Mouse (Mus musculus) C2C12 (cell line): ENCODE measurements around the gene Pex10. TPM values are rescaled to one million over a fixed set of nuclear protein-coding genes. Genes with fewer than 3 reads are reported as not detected.

Source experiments
- H3K27me3 ChIP-seq: one replicate; pipeline ENCODE4 v1.6.1; 2011; ENCODE audit not compliant: control insufficient read depth, insufficient read depth, insufficient read length
- H3K36me3 ChIP-seq: one replicate; pipeline ENCODE4 v1.6.1; 2011; ENCODE audit not compliant: control insufficient read depth, insufficient read depth
- H3K4me3 ChIP-seq: one replicate; pipeline ENCODE4 v1.5.1; 2011; ENCODE audit warnings: mild to moderate bottlenecking, control low read depth; ENCODE audit not compliant: poor library complexity, insufficient read depth, severe bottlenecking
- H3K79me2 ChIP-seq: one replicate; pipeline ENCODE4 v1.6.1; 2011; ENCODE audit not compliant: control insufficient read depth, insufficient read depth
- H3K79me3 ChIP-seq: one replicate; pipeline ENCODE4 v1.6.1; 2011; ENCODE audit warnings: low read depth, control low read depth
- H3ac ChIP-seq: one replicate; pipeline ENCODE3; 2011; ENCODE audit warnings: low read depth; ENCODE audit not compliant: control insufficient read depth, insufficient read length
- CEBPB ChIP-seq: IDR thresholded peaks from one replicate; pipeline ENCODE4 v1.6.1; 2011; ENCODE audit warnings: low read depth, mild to moderate bottlenecking, control low read depth, moderate library complexity
- CTCF ChIP-seq: IDR thresholded peaks from one replicate; pipeline ENCODE4 v1.5.1; 2011; ENCODE audit not compliant: control insufficient read depth, insufficient read depth, insufficient read length
- FOSL1 ChIP-seq: IDR thresholded peaks from one replicate; pipeline ENCODE4 v1.8.0; 2011; ENCODE audit warnings: mild to moderate bottlenecking, low read length; ENCODE audit not compliant: poor library complexity, insufficient read depth, severe bottlenecking
- MAX ChIP-seq: IDR thresholded peaks from one replicate; pipeline ENCODE4 v1.6.1; 2011; ENCODE audit warnings: mild to moderate bottlenecking, control low read depth
- MYOD1 ChIP-seq: IDR thresholded peaks from one replicate; pipeline ENCODE4 v1.6.1; 2011; ENCODE audit warnings: low read depth; ENCODE audit not compliant: control insufficient read depth, insufficient read length
- MYOG ChIP-seq: IDR thresholded peaks from one replicate; pipeline ENCODE4 v1.6.1; 2011; ENCODE audit not compliant: control insufficient read depth, insufficient read length; ENCODE audit errors: extremely low read depth
- USF1 ChIP-seq: IDR thresholded peaks from one replicate; pipeline ENCODE4 v1.6.1; 2011; ENCODE audit warnings: low read depth, mild to moderate bottlenecking, control low read depth, moderate library complexity
- polyA plus RNA-seq: library from polyadenylated mRNA; unstranded; fragments of >200 nt; fragmentation: generic; extraction: Trizol; gene quantifications from one replicate; pipeline ENCODE4 v1.2.1, GENCODE M21; 2012; ENCODE audit warnings: missing spikeins

The Pex10 gene
- polyA plus RNA-seq, 1 experiment = 11.2 TPM

DNA sequence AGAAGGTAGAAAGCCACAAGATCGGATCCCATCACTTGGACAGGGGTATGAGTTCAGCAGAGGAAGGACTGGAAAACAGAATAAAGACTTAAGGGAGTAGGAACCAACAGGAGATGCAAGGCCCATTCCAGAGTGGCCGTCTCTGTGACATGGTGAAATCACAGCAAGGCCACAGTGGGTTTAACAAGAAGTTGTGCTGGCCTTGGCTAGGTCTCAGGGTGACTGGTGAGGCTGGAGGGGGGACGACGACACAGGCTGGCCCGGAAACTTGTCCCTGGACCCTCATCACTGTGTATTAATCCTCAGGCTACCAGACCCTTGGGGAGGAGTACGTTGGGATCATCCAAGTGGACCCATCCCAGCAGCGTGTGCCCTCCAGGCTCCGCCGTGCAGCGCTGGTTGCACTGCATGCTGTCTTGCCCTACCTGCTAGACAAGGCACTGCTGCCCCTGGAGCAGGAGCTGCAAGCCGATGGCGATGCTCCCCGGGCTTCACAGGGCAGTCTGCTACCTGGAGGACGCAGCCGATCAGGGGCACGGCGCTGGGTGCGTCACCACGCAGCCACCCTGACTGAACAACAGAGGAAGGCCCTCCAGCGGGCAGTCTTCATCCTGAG is 1.6 kb downstream of the Pex10 start:
- H3K36me3 ChIP-seq = peaks cover 46% of the 10 kb centered on the region
- H3K27me3 ChIP-seq = peaks cover 5% of the 10 kb centered on the region
- no peak for TF ChIP-seq USF1
- no peak for TF ChIP-seq FOSL1
- TF ChIP-seq MYOG = no peak
- TF ChIP-seq CTCF = no peak
- no peak for TF ChIP-seq MYOD1
- no peak for TF ChIP-seq MAX
- TF ChIP-seq CEBPB = no peak
- H3K79me3 ChIP-seq = no peaks in the 10 kb centered on the region
- peaks cover 13% of the 10 kb centered on the region for H3K79me2 ChIP-seq
- no peak overlapping the region for H3ac ChIP-seq
- H3K4me3 ChIP-seq = no peak overlapping the region

DNA sequence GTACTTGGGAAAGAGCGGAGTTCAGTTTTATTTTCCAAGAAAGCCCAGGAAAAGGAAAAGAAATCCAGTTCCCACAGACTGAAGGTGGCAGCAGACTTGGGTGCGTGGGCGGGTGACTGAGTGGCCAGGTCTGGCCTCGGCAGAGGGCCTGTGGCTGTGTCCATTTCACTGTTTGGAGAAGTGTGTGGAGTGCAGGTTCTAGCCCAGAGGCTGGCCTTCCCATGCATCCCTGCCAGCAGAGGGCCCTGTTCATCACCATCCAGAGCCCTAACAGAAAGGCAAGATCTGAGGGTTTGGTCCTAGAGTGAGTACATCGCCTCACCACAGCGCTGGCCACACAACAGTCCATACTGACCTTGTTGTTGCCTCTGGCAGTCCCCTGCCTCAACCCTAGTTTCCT is 2.4 kb downstream of the Pex10 start:
- peaks cover 52% of the 10 kb centered on the region for H3K36me3 ChIP-seq
- H3K79me2 ChIP-seq = peaks cover 13% of the 10 kb centered on the region
- H3K27me3 ChIP-seq = peaks cover under 1% of the 10 kb centered on the region
- TF ChIP-seq MYOG = no peak
- TF ChIP-seq MAX = no peak
- peak; percentile 18 for TF ChIP-seq CTCF
- no peak overlapping the region for H3ac ChIP-seq
- H3K79me3 ChIP-seq = no peaks in the 10 kb centered on the region
- no peak overlapping the region for H3K4me3 ChIP-seq

GRCm38 (mm10) chr4:155070199-155070598 is 3.4 kb downstream of the Pex10 start:
- H3ac ChIP-seq = no peak overlapping the region
- peaks cover 13% of the 10 kb centered on the region for H3K79me2 ChIP-seq
- no peak overlapping the region for H3K4me3 ChIP-seq
- H3K27me3 ChIP-seq = no peaks in the 10 kb centered on the region
- no peaks in the 10 kb centered on the region for H3K79me3 ChIP-seq
- peaks cover 62% of the 10 kb centered on the region for H3K36me3 ChIP-seq
- no peak for TF ChIP-seq USF1

- H3K4me3 ChIP-seq = no peak overlapping the region
- H3K79me3 ChIP-seq = no peaks in the 10 kb centered on the region
- H3K79me2 ChIP-seq = peaks cover 13% of the 10 kb centered on the region
- no peak overlapping the region for H3ac ChIP-seq
- peaks cover 70% of the 10 kb centered on the region for H3K36me3 ChIP-seq
- no peak for TF ChIP-seq USF1
- TF ChIP-seq MYOG = no peak
- H3K27me3 ChIP-seq = no peaks in the 10 kb centered on the region
Observed at GRCm38 (mm10) chr4:155070921-155071320, 4.1 kb downstream of the Pex10 start.

DNA sequence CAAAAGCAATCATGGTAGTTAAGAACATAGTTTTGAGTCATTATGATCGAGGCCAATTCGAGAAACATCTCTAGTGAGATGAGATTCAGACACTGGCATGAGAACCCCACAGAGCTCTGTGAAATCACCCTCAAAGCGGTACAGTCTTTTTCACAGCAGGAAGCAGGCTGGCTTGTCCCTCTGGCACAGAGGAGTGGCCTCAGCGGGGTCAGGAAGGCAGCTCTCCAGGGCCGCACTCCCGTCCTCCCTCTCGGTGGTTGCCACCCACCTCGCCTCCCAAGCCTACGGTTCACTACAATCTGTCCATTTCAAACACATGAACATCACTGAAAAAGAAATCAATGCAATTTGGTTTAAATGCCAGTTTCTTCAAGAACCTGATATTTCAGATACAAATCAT is 7.6 kb downstream of the Pex10 start:
- Histone ChIP-seq H3K27me3 (no peaks in the 10 kb centered on the region), H3K79me3 (peaks cover 7% of the 10 kb centered on the region), H3K36me3 (peaks cover 86% of the 10 kb centered on the region), H3K79me2 (peaks cover 19% of the 10 kb centered on the region), H3ac (no peak overlapping the region), H3K4me3 (no peak overlapping the region)
- TF ChIP-seq MYOD1 (no peak), USF1 (no peak), FOSL1 (no peak), MYOG (no peak), CEBPB (no peak), CTCF (no peak), MAX (no peak)

GRCm38 (mm10) chr4:155075137-155075536 is 8.3 kb downstream of the Pex10 start:
- no peaks in the 10 kb centered on the region for H3K27me3 ChIP-seq
- H3K79me2 ChIP-seq = peaks cover 26% of the 10 kb centered on the region
- no peak overlapping the region for H3ac ChIP-seq
- H3K36me3 ChIP-seq = peaks cover 86% of the 10 kb centered on the region
- H3K79me3 ChIP-seq = peaks cover 13% of the 10 kb centered on the region
- TF ChIP-seq USF1 (no peak), MYOG (no peak), FOSL1 (no peak), CTCF (no peak), MAX (no peak), CEBPB (no peak), MYOD1 (no peak)
- no peak overlapping the region for H3K4me3 ChIP-seq

- TF ChIP-seq USF1 (no peak), MAX (no peak), CEBPB (no peak)
- peaks cover 88% of the 10 kb centered on the region for H3K36me3 ChIP-seq
- peaks cover 33% of the 10 kb centered on the region for H3K79me2 ChIP-seq
- H3K4me3 ChIP-seq = no peak overlapping the region
- H3K27me3 ChIP-seq = no peaks in the 10 kb centered on the region
- H3K79me3 ChIP-seq = peaks cover 17% of the 10 kb centered on the region
- H3ac ChIP-seq = no peak overlapping the region
Observed at GRCm38 (mm10) chr4:155075813-155076212, 9.0 kb downstream of the Pex10 start.
